8 mouse cellular contexts compared by ENCODE assay signal in genomic region chr5:99978699-99979442, GRCm38 (mm10). TPM values are rescaled to one million over a fixed set of nuclear protein-coding genes. Genes with fewer than 3 reads are reported as not detected.
A peak's percentile ranks its signal among the peaks of the same experiment; 100 is the strongest.
DNase-seq lines count a peak whose midpoint lies in the region; ATAC-seq and TF ChIP-seq lines count a peak whose summit lies in the region.

Hnrnpd (minus strand) TSS chr5:99978938.
4930524J08Rik (plus strand) TSS chr5:99979061.

- DNase-seq in brain, adult 2 months (ENCODE audit: low read depth, low spot score) = peak; percentile 99
- peak; percentile 99 for DNase-seq in heart, embryonic 10.5 days (ENCODE audit: low spot score)
- peak; percentile 99 for DNase-seq in midbrain, postnatal 0 days (ENCODE audit: low spot score)
- peak; percentile 85 to 94 for DNase-seq in spleen, postnatal 10 days (ENCODE audit: low spot score in 2 of 2)

- H3K79me2 ChIP-seq in C2C12 (ENCODE audit: control insufficient read depth, insufficient read depth) = peaks cover 42% of the 10 kb centered on the region

- WGBS in heart, embryonic 10.5 days = under 1% methylated on average over 97 of the region's 97 CpGs
- under 1% methylated on average over 89 of the region's 97 CpGs for WGBS in kidney, embryonic 15.5 days
- WGBS in limb, embryonic 15.5 days = under 1% methylated on average over 92 of the region's 97 CpGs
- WGBS in midbrain, postnatal 0 days = 1% methylated on average over 66 of the region's 97 CpGs

- no peak for TF ChIP-seq CTCF in C2C12 (IDR thresholded peaks at IDR 0.05; ENCODE audit: control insufficient read depth, insufficient read depth, insufficient read length)
- no peak for TF ChIP-seq CTCF in embryonic fibroblast, embryonic 13.5 days (IDR thresholded peaks at IDR 0.05; ENCODE audit: borderline replicate concordance, insufficient read depth, low read length)
- TF ChIP-seq CTCF in midbrain, postnatal 0 days (IDR thresholded peaks at IDR 0.05) = 0 out of 2 replicates have a peak, but pooled peaks have one; percentile 1

- peak; percentile 98 for ATAC-seq in kidney, embryonic 15.5 days (replicated peaks; ENCODE audit: low FRiP score)
- peak; percentile 96 for ATAC-seq in limb, embryonic 15.5 days (ENCODE audit: insufficient number of reproducible peaks, low FRiP score, low TSS enrichment, low read depth)
- peak; percentile 98 for ATAC-seq in midbrain, postnatal 0 days (ENCODE audit: low FRiP score)

- no peaks in the 10 kb centered on the region for H3K27me3 ChIP-seq in C2C12 (ENCODE audit: control insufficient read depth, insufficient read depth, insufficient read length)
- H3K27me3 ChIP-seq in heart, embryonic 10.5 days (ENCODE audit: insufficient read depth, poor library complexity, severe bottlenecking) = no peaks in the 10 kb centered on the region
- H3K27me3 ChIP-seq in kidney, embryonic 15.5 days = no peaks in the 10 kb centered on the region
- no peaks in the 10 kb centered on the region for H3K27me3 ChIP-seq in limb, embryonic 15.5 days
- no peaks in the 10 kb centered on the region for H3K27me3 ChIP-seq in midbrain, postnatal 0 days (ENCODE audit: insufficient read depth, low read length)

- H3K27ac ChIP-seq in embryonic fibroblast, embryonic 13.5 days (ENCODE audit: insufficient read depth, low read length) = peak within 1 kb of the TSS; percentile 97
- H3K27ac ChIP-seq in heart, embryonic 10.5 days = peak within 1 kb of the TSS; percentile 100
- H3K27ac ChIP-seq in kidney, embryonic 15.5 days = peak within 1 kb of the TSS; percentile 100
- peak within 1 kb of the TSS; percentile 100 for H3K27ac ChIP-seq in limb, embryonic 15.5 days
- peak within 1 kb of the TSS; percentile 99 for H3K27ac ChIP-seq in midbrain, postnatal 0 days (ENCODE audit: low read depth, low read length)

- H3K9ac ChIP-seq in kidney, embryonic 15.5 days = peak within 1 kb of the TSS; percentile 97
- peak within 1 kb of the TSS; percentile 99 for H3K9ac ChIP-seq in limb, embryonic 15.5 days
- peak within 1 kb of the TSS; percentile 99 for H3K9ac ChIP-seq in midbrain, postnatal 0 days (replicated peaks; ENCODE audit: low read length, poor library complexity, severe bottlenecking)

- peaks cover 7% of the 10 kb centered on the region for H3K4me1 ChIP-seq in embryonic fibroblast, embryonic 13.5 days (ENCODE audit: control insufficient read depth, insufficient read depth, low read length)
- H3K4me1 ChIP-seq in heart, embryonic 10.5 days = peaks cover 17% of the 10 kb centered on the region; the same call in 1 of the 2 replicates
- H3K4me1 ChIP-seq in kidney, embryonic 15.5 days = peaks cover 26% of the 10 kb centered on the region
- peaks cover 17% of the 10 kb centered on the region for H3K4me1 ChIP-seq in limb, embryonic 15.5 days
- peaks cover 7% of the 10 kb centered on the region; the same call in 1 of the 2 replicates for H3K4me1 ChIP-seq in midbrain, postnatal 0 days (ENCODE audit: insufficient read depth, low read length)

- peaks cover 40% of the 10 kb centered on the region for H3K79me3 ChIP-seq in C2C12 (ENCODE audit: low read depth)

- peak within 1 kb of the TSS; percentile 60 for H3K4me3 ChIP-seq in C2C12 (ENCODE audit: insufficient read depth, poor library complexity, severe bottlenecking)
- peak within 1 kb of the TSS; percentile 96 for H3K4me3 ChIP-seq in embryonic fibroblast, embryonic 13.5 days (ENCODE audit: insufficient read depth, low read length)
- H3K4me3 ChIP-seq in heart, embryonic 10.5 days = peak within 1 kb of the TSS; percentile 98
- H3K4me3 ChIP-seq in kidney, embryonic 15.5 days (replicated peaks) = peak within 1 kb of the TSS; percentile 94
- H3K4me3 ChIP-seq in limb, embryonic 15.5 days = peak within 1 kb of the TSS; percentile 92
- peak within 1 kb of the TSS; percentile 89 for H3K4me3 ChIP-seq in midbrain, postnatal 0 days (ENCODE audit: low read depth, low read length)

- H3K9me3 ChIP-seq in heart, embryonic 10.5 days = no peaks in the 10 kb centered on the region
- H3K9me3 ChIP-seq in kidney, embryonic 15.5 days (replicated peaks) = no peaks in the 10 kb centered on the region
- no peaks in the 10 kb centered on the region for H3K9me3 ChIP-seq in limb, embryonic 15.5 days
- H3K9me3 ChIP-seq in midbrain, postnatal 0 days (ENCODE audit: low read length) = no peaks in the 10 kb centered on the region

- peak within 1 kb of the TSS; percentile 68 for H3K4me2 ChIP-seq in kidney, embryonic 15.5 days
- peak within 1 kb of the TSS; percentile 63 for H3K4me2 ChIP-seq in limb, embryonic 15.5 days
- peak within 1 kb of the TSS; percentile 66 for H3K4me2 ChIP-seq in midbrain, postnatal 0 days (ENCODE audit: low read depth, low read length, poor library complexity, severe bottlenecking)

- TF ChIP-seq POLR2A in embryonic fibroblast, embryonic 13.5 days (IDR thresholded peaks at IDR 0.05; ENCODE audit: low read depth, low read length) = peak; percentile 85

- peaks cover 39% of the 10 kb centered on the region for H3K36me3 ChIP-seq in C2C12 (ENCODE audit: control insufficient read depth, insufficient read depth)
- 0 out of 2 replicates have a peak, but pooled peaks cover 5% of the 10 kb centered on the region for H3K36me3 ChIP-seq in heart, embryonic 10.5 days
- H3K36me3 ChIP-seq in kidney, embryonic 15.5 days = peaks cover 3% of the 10 kb centered on the region
- H3K36me3 ChIP-seq in limb, embryonic 15.5 days = no peaks in the 10 kb centered on the region
- no peaks in the 10 kb centered on the region for H3K36me3 ChIP-seq in midbrain, postnatal 0 days (ENCODE audit: insufficient read depth, low read length)

- H3ac ChIP-seq in C2C12 (ENCODE audit: control insufficient read depth, insufficient read length, low read depth) = peak within 1 kb of the TSS; percentile 82

TF ChIP-seq in C2C12, 6 proteins besides CTCF, POLR2A, EP300 and RAD21:
- TF ChIP-seq MYOG (IDR thresholded peaks at IDR 0.05; ENCODE audit: control insufficient read depth, extremely low read depth, insufficient read length) = no peak
- TF ChIP-seq USF1 (IDR thresholded peaks at IDR 0.05; ENCODE audit: low read depth) = peak; percentile 70

RNA-seq across cellular contexts. Expression of gene Hnrnpd, which starts in this region (rescaled TPM):
- polyA plus RNA-seq in C2C12 (2012; fragmentation: generic; extraction: Trizol) = 171 TPM
- polyA plus RNA-seq in embryonic fibroblast, embryonic 13.5 days (2011; ENCODE audit: insufficient read length, low read depth, missing spikeins) = 295 and 380 TPM in 2 replicates
- polyA plus RNA-seq in heart, embryonic 10.5 days (2016; fragmentation: Nextera tagmentation; extraction: Ambion mirVana) = 139 and 334 TPM in 2 replicates
- polyA plus RNA-seq in kidney, embryonic 15.5 days (2015; fragmentation: Nextera tagmentation; extraction: Ambion mirVana) = 207 and 231 TPM in 2 replicates
- 134 and 153 TPM in 2 replicates for polyA plus RNA-seq in limb, embryonic 15.5 days (2015; fragmentation: Nextera tagmentation; extraction: Ambion mirVana)
- total RNA-seq in midbrain, postnatal 0 days (2014; rRNA removed) = 35.9 and 46.8 TPM in 2 replicates
- polyA plus RNA-seq in midbrain, postnatal 0 days (2015; fragmentation: Nextera tagmentation; extraction: Ambion mirVana) = 75.3 and 85.1 TPM in 2 replicates

RNA-seq across cellular contexts. Expression of gene 4930524J08Rik, which starts in this region (rescaled TPM):
- polyA plus RNA-seq in C2C12 (2012; fragmentation: generic; extraction: Trizol) = 10.2 TPM
- polyA plus RNA-seq in embryonic fibroblast, embryonic 13.5 days (2011; ENCODE audit: insufficient read length, low read depth, missing spikeins) = 2.4 and 2.5 TPM in 2 replicates
- polyA plus RNA-seq in heart, embryonic 10.5 days (2016; fragmentation: Nextera tagmentation; extraction: Ambion mirVana) = 1.1 and 1.3 TPM in 2 replicates
- polyA plus RNA-seq in kidney, embryonic 15.5 days (2015; fragmentation: Nextera tagmentation; extraction: Ambion mirVana) = 1.9 and 2.6 TPM in 2 replicates
- polyA plus RNA-seq in limb, embryonic 15.5 days (2015; fragmentation: Nextera tagmentation; extraction: Ambion mirVana) = 1.7 and 2.2 TPM in 2 replicates
- total RNA-seq in midbrain, postnatal 0 days (2014; rRNA removed) = 7.0 and 10.0 TPM in 2 replicates
- polyA plus RNA-seq in midbrain, postnatal 0 days (2015; fragmentation: Nextera tagmentation; extraction: Ambion mirVana) = 2.8 and 3.2 TPM in 2 replicates

Comparison
In these comparisons a context has a peak if more than half of its experiments do, and no peak if none do; other contexts are left out.
1. Peak in every context shown above with its lines: DNase-seq, ATAC-seq, H3K4me3 ChIP-seq and H3K27ac ChIP-seq.